Mouse (Mus musculus): ENCODE measurements at regions not wholly inside any gene's neighbourhood (a gene's known extent, or its start where the extent isn't known, plus 50 kb on each side); places are given as distances from the start of the nearest gene placed in this dataset.
A peak's percentile ranks its signal among the peaks of the same experiment; 100 is the strongest.

DNA sequence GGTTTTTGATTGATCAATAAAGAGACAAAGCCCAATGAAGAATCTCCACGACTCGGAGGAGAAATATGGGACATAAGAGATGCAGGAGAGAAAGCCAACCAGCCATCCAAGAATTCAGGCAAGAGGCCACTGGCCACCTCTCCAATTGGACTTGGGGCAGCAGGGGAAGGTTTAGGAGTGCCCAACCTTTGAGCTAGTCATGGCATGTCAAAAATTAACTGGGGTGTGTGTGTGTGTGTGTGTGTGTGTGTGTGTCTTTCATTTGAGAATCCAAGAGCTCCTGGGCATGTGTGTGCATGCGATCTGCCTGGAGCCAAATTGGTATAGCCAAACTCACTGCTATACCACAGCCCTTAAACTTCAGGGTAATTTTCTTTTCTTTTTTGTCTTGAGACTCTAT lies 51.6 kb upstream of the Cecr2 start:
- no peak for DNase-seq (ENCODE audit: low spot score)

DNA sequence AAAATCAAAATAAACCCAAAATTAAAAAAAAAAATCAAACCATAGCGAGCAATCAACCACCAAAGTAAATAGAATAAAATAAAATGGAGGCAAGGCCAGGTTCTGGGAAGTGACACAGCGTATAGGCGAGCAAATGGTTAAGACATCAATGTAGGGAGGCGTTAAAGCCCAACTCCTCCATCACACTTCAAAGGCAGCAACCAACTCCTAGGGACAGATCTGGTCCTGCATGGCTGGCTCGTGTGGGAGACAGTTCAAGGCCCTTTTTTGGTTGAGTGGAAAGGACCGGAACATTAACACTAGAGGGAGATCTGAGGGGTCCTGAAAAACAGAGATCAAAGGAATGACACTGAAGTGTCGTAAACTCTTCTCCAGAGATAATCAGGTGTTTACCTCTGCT lies 53.8 kb upstream of the Cecr2 start:
- no peak for DNase-seq (ENCODE audit: low spot score)

DNA sequence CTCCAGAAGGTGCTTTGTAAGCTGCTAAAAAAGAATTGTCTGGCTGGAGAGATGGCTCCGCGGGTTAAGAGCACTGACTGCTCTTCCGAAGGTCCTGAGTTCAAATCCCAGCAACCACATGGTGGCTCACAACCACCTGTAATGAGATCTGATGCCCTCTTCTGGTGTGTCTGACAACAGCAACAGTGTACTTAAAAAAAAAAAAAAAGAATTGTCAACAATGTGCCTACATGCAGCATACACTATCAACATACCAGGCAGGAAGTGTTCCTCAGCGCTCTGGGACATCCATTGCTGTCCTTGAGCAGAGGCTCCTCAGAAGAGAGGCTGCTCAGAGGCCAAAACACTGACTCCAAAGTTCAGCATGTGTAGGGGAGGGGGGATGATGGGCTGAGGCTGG lies 56.3 kb upstream of the Cecr2 start:
- DNase-seq (ENCODE audit: low spot score): no peak

DNA sequence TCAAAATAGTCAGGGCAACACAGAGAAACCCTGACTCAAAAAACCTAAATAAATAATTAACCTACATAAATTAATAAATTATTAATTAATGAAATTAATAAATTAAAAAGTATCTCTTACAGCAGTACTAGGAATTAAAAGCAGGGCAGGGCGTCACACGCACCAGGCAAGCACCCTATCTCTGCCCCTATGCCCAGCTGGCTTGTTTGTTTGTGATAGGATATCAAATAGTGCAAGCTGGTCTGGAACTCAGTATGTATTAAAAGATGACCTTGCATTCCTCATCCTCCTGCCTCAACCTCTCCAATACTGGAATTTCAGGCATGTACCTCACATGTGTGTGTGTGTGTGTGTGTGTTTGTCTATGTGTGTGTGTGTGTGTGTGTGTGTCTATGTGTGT lies 60.7 kb upstream of the Cecr2 start:
- DNase-seq (ENCODE audit: low spot score): no peak

DNA sequence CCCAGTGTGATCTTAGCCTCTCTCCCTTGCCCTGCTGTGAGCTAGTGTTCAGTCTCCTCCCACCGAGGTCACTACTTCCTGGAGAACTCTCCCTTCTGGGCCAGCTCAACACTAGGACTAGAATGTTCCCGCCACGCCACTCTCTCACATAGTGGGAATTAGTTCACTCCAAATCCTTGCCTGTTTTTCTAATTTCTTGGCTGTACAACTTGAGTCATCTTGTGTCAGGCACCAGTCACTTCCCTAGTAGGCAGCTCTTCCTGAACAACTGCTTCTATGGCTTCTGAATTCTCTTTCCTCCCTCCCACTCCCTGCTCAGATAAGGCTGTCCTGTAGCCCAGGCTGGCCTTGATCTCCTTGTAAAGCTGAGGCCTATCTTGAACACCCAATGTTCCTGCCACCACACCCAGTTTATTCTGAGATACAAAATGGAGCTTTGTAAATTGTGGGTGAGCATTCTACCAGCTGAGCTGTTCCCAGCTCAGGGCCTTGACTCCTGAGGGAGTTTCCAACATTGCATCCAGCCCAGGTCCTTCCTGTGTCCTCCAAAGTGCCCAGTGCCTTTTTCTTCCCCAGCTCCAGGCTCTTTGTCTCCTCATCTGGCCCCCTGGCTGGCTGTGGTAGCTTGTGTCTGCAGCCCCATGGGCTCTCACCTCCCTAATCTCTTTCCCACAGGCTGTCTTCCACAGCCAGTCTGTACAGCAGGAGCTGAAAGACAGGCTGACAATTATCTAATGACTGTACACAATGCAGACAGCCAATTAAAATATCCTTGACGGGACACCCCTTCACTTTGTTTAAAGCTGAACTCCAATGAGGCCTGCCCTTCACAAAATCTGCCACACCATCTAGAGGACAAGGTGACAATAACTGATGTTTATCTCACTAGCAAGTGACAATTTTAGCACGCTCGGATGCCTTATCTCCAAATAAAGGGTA lies 61.9 kb upstream of the Cecr2 start:
- DNase-seq (ENCODE audit: low spot score): no peak

DNA sequence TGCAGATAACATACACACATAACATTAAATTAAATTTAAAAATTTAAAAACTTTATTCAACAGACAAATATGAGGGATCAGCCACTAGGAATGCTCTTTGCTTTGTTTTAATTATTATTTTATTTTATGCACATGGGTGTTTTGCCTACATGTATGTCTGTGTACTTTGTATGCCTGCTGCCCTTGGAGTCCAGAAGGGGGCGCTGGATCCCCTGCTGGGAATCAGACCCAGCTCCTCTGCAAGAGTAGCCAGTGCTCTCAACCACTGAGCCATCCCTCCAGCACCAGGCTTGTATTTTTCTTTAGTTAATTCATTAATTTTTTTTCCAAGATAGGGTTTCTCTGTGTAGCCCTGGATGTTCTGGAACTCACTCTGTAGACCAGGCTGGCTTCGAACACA lies 62.7 kb upstream of the Cecr2 start:
- DNase-seq (ENCODE audit: low spot score): no peak

DNA sequence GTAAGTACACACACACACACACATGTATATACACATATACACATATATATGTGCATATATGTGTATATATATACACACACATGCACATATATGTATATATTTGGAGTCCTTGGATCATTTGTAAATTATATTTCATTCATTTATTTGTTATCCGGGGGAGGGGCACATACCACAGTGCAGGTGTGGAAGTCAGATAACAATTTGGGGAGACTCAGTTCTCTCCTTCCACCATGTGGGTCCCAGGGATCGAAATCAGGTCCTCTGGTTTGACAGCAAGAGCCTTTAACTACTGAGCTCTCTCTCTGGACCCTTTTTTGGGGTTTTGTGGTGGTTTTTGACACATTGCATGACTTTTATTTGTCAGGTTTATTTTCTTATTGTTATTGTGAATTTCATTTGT lies 65.8 kb upstream of the Cecr2 start:
- DNase-seq (ENCODE audit: low spot score): no peak

DNA sequence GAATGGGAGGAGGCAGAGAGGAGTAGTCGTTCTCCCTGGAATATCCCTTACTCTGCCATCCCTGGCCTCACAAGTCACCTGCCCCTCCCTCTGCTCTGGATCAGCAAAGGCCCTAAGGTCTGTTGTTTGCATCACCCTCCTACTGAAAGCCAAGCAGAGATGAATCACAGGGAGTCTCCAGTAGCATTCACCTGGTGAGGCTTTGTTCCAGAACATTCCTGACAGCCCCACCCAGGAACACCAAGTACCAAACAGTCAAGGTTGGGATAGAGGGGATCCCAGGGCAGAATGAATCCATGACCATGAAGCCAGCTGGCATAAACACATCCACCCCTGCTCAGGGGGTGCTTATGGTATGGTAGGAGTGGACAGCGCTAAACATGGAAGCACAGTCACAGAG lies 67.4 kb upstream of the Hdhd5 start:
- DNase-seq (ENCODE audit: low spot score): no peak

DNA sequence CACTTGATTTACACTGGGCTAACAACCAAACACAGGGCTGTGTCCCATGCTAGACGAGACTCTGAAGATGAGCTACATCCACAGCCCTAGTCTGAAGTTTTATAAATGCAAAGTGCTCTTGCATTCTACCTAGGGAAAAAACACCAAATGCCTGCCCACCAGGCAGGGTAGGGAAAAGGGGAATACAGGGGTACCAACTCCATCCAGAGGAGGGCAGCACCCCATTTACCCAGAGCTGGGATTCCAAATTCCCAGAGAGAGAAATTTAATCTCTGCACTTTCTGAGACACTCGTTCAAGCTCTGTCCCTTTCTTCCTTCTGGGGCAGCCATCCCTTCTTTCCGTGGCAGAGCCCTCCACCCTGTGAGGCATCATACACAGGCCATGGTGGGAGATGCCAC lies 66.8 kb upstream of the Hdhd5 start:
- no peak for DNase-seq (ENCODE audit: low spot score)

DNA sequence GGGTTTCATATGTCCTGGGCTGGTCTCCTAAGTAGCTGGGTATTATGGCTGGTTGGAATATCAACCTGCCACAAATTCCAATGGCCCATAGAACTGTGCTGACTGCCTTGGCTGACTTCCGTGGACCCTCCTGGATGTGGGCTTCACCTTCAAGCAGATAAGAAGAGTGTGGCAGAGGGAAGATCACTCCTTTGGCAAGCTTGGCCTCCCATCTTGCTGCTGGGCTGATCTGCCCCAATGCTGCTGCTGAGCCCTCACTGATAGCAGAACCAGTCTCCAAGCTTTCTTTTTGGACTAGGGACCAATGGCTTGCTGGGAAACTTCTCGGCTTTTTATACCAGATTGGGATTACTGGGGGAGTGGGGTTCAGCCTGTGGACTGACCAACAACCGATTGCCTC lies 65.6 kb upstream of the Hdhd5 start:
- DNase-seq (ENCODE audit: low spot score): no peak

DNA sequence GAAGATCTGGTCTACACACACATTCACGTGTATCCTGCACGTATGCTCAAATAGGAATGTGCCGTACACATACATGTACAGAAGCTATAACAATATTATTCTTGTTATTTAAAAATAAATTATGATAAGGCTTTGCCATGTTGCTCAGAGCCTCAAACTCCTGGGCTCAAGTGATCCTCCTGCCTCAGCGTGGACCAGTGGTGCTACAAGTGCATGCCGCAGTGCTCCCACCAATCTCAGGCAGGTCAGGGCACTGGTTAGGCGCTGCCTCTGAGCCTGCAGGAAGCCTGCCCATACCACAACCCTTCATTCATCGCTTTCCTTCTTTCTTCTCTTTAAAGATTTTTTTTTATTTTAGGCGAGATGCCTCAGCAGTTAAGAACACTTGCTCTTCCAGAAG lies 63.3 kb upstream of the Hdhd5 start:
- DNase-seq (ENCODE audit: low spot score): no peak

DNA sequence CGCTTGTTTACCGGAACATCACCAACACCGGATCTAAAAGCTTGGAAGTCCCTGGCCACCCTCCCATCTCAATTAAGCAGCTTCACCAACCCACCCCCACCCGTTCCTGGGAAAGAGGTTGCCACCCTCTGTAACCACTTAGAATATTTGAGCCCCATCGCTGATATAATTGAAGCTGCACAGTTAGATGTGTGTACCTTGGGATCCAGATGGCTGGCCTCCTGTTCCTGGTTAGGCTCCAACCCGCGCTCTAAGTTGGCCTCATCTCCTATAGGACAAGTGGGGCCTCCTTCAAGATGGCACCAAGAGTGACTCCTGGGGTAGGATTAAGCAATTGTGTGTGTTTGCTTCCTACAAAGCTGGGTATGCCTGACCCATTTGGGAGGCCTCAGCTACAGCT lies 61.6 kb upstream of the Hdhd5 start:
- DNase-seq (ENCODE audit: low spot score): no peak

DNA sequence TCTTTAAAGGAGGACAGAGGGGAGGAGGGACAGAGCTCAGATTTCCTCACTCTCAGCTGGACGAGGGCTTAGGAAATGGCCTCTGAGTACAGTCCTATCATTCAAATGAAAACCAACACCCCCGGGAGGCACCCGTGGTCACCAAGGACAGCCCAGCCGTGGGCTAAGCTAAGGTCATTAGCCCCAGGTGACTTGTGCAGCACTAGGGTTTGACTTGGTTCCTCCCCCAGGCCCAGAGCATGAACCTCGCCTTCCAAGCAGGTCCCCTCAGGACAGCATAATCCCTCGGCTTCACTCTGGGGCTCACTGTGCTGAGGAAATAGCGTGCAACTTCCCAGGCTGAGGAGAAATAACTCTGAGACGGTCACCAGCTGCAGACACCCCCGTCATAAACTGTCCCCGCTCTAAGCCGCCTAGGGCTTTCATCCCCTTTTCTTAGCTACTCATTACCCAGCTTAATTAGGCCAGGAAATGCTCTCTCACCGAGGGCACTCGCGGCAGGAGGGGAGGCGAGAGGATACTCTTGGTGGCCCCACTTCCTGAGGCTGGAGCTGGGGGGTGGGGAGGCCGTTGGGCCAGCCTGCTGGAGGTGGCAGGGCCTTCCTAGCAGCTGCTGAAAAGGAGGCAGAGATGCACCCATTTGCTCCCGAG lies 61.0 kb upstream of the Hdhd5 start:
- DNase-seq (ENCODE audit: low spot score): peak; percentile 63

DNA sequence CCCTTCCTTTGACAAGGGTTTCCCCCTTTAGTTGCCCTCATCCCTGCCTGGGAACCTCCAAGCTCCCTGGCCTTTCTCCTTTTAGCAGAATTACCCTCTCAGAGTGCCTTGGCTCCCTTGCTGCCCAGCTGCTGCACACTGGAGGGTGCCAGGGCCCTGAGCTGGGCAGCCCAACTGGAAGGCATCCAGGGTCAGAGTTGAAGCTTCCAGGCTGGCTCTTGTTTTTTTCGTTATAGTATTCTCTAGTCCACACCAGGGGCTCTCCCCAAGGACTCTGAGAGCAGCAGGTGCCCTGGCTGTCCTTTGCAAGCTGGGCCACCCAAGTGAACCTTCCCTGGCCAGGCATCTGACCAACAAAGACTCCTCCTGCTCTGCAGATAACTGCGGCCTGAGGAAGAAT lies 59.1 kb upstream of the Hdhd5 start:
- peak; percentile 80 for DNase-seq (ENCODE audit: low spot score)

DNA sequence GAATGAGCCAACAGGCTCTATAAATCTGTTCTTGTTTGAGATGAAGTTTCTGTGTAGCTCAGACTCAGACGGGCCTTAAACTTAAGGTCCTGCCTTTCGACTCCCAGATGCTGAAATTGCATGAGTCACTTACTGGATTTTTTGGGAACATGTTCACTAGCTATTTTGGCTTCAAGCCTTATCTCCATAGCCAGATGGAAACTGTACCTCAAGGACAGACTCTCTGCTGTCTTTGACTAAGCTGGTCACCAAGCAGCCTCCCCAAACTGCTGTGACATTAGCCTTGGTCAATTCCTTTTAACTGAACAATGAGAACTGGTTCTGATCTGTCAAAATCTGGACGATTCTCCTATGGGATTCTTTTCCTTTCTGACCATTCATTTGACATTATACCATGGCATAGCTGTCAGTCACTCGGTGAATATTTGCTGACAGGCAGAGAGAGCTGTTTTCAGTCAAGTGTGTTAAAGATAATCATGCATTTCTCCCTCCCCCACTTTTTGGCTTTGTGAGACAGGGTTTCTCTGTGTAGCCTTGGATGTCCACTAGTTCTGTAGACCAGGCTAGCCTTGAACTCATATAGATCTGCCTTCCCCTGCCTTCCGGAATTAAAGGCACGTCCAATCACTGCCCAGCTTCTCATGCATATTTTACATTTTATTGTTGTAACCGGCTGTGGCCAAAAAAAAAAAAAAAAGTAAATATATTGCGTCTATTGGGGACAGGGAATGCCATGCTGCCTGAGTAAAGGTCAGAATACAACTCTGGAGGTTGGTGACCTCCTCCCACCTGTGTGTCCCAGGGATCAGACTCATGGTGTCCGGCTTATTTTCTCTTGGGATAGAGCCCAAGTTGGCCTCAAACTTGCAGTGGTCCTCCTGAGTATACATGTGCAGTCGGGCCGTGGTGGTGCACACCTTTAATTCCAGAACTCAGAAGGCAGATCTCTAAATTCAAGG lies 57.9 kb upstream of the Hdhd5 start:
- DNase-seq (ENCODE audit: low spot score): peak; percentile 60

DNA sequence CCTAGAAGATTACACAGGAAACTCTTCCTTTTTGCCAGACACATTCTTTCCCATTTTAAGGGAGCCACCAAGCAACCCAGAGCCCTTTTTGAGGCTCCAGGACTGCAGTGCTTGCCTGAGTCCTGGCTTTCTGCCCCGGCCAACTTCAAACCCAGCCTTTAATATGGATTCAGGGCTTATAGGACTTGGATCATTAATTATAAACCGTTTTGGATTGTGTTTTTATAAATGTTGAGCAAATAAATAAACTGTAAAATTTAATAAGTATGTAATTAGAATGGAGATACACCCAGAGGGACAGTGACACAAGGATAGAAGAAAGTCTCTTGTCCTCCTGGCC lies 54.8 kb upstream of the Hdhd5 start:
- no peak for DNase-seq (ENCODE audit: low spot score)

DNA sequence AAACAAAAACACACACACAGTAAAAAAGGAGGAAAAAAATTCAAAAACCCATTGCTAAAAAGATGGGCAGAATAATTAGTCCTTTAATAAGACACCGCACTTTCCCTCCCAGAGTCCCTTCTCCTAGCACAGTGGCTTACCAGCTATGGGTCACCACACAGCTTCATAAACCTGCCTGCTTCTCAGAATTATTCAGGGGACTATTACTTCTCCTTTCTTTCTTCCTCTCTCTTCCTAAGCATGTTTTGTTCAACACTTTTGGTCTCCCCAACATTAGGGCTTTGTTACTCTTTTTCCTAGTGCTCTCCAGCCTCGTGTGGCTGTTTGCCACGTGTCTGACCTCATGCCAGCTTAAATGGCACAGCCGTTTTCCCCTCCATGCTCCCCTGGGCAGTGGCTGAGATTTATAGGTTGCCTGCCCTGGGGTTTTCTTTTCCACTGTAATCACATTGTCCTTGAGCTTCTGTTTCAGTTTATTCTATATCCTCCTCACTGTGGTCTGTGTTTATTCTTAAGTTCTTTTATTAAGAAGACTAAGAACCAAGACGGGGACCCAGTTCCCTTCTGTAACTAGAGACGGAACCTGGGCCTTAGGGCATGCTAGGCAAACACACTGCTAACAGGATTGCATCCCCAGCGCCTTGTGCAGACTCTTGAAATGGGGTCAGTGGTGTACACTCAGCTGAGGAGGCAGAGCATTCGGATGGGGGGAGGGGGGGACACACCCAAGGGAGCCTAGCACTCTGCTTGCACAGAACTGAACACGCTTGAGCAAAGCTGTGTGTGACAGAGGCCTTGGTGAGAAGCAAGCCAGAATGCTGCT lies 54.2 kb upstream of the Hdhd5 start:
- no peak for DNase-seq (ENCODE audit: low spot score)

DNA sequence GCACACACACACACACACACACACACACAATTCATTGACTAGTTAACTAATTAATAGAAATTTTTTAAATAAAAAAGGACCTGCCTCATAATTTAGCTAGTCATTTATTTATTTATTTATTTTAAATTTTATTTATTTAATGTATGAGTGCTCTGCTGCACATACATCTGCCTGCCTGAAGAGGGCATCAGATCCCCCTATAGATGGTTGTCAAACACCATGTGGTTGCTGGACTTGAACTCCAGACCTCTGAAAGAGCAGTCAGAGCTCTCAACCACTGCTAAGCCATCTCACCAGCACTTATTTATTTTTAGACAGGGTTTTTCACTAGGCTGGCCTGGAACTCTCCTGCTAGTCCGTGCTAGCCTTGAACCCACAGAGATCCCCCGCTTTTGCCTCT lies 50.6 kb upstream of the Hdhd5 start:
- DNase-seq (ENCODE audit: low spot score): no peak
